Mouse (Mus musculus) naive thymus-derived CD4-positive, alpha-beta T cell, adult 2 months (primary cell): ENCODE measurements at regions not wholly inside any gene's neighbourhood (a gene's known extent, or its start where the extent isn't known, plus 50 kb on each side); places are given as distances from the start of the nearest gene placed in this dataset.

Experiments used
- DNase-seq: peaks from one replicate; pipeline ENCODE4 v3.0.0-alpha.2; 2011; ENCODE audit warnings: low read depth

DNA sequence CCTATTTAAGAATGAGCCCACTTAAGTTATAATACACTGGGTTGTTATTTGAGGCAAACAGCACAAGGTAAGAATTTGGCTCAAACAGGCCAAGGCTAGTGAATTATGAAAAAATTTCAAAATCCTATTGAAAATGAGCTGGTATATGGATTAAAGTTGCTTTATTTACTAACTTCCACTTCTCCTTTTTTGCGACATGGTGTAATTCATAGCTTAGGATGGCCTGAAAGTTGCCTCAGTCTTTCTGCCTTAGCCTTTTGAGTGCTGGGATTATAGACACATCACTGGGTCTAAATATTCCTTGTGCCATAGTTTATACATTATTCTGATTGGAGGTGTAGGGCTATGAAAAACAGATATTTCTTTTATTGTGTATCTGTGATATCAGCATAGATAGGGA lies 81.9 kb downstream of the Edem1 start:
- no peak for DNase-seq

DNA sequence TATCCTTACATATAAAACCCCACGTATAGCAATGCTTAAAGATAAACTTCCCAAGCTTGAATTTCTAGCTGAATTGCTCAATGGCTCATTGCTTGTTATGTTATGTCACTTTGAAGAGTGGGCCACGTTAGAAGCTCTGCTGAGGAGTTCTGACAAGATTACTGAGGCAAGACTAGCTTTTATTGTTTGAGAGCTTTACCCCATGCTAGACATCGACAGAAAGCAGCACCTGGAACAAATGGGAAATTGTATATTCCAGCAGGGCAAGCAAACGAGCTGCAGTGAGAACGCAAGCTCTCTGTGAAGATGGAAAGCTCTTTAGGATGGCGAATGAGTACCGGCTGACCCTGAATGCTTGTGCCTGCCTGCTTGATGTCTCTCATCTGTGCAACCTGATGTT lies 84.1 kb downstream of the Edem1 start:
- no peak for DNase-seq

DNA sequence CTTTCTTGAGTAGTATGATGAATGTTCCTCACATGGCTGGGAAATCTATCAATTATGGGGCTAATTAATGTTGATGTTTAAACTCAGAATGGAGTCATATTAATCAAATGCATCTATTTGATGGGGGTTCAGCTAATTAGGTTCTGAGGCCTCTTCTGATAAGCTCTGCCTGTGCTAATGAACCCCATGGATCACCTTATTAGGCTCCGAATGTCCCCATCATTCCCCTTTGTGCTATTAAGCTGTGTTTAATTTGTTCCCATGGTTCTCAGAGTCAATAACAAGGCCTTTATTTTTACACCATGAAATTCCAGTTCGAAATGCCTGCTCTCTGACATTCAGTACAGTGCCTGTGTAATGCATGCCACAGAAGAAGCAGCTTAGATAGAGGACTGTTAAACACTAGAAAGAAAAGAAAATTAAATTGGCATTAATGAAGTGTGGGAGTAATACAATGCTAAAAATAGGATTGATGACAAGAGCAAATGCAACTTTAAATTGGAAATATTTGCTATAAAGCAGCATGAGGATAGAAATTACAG lies 91.0 kb downstream of the Edem1 start:
- DNase-seq, result no peak

DNA sequence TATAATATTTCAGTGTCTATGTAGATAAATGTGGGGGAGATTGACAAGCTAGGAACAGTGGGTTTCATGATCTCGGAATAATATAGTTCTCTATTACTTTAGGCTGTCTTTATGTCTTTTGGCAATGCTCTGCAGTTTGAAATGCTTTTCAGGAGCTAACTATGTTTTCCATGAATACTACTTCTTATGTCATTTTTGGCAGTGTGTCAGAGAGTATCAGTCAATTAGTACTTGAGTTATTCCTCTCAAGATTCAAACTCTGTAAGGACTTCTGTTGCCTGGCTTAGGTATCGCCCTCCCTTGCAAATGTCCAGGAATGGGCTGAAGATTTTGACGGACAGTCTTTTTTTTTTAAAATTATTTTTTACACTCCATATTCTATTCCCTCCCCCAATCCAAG lies 92.7 kb downstream of the Edem1 start:
- DNase-seq, result no peak

DNA sequence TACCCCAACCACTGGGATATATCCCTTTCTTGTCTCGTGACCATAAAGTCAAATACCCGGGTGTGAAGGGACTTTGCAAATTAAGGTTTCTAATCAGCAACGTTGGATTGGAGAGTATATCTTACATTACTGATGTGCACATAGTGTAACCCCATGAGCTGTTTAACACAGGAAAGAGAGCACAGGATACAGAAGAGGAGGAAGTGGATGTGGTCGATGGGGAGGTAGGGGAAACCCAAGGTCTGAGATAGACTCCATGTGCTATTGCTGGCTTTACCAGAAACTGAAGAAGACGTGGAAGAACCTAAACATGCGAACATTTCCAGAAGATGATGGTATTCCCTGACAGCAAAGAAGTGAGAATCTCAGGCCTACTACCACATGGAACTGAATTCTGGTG lies 94.1 kb downstream of the Edem1 start:
- peak; percentile 68 for DNase-seq

DNA sequence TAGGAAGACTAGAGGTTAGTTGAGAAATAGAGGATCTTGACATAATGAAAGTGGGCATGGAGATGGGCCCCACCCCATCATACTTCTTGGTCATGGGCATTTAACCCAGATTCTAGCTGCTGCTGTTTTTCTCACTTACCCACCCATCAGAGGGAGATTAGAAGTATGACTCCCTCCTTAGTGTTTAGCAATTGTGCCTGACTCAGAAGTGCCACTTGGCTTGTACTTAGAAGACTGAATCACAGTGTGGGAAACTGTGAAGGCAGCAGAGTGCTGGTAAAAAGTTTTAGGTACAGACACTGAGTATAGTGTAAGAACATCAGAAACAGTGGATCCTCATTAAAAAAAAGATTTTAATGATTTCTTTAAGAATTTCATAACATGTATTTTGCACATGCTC lies 100.5 kb downstream of the Edem1 start:
- no peak for DNase-seq

DNA sequence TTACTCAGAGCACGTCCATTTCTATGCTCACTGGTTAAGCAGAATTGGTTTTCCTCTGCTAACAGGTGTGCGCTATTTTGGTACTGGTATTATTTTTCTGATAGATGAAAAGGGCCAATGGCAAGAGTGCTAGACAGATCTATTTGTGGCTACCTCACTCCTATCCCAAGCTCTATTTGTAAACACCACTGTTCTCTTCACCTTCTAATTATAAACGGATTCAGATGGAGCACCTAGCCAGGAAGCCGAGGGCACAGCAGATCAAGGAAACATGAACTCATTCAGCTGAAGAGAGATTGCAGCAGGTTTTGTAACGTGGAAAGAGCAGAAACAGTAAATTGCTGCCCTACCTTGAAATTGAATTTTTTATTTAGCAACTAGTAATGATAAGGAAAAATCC lies 110.2 kb downstream of the Edem1 start:
- no peak for DNase-seq

DNA sequence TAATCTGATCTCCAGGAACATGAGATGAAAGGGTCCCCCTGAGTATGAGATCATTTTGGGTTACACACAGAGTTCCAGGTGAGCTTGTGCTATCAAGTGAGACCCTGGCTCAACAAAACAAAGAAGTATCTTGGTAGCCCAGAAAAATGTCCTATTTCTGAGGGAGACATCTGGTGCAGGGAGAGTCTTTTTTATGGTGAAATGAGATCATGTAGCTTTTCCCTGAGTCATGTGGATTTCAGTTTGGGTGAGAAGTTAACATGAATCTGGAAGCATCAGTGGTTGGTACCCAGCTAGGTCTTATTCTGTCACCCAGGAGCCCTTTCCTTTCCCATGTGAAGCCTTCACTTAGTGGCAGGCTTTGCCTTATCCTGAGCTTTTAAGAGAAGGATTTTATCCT lies 113.8 kb downstream of the Edem1 start:
- DNase-seq, result no peak

DNA sequence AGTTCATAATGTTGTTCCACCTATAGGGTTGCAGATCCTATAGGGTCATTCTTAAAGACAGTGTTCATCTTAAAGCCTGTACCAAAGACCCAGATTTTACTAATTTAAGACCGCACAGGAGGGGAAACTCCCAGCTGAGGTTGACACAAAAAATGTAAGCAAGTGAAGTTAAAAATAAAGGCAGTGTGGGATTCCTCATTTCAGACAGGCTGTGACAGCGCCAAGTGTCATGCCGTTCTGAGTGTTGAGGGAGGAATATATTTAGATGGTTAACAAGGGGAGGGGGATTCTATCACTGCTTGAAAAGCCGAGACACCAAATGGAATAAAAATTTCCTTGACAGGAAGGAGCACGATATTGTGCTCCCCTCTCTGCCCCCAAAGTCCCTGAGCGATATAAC lies 123.9 kb downstream of the Edem1 start:
- no peak for DNase-seq

DNA sequence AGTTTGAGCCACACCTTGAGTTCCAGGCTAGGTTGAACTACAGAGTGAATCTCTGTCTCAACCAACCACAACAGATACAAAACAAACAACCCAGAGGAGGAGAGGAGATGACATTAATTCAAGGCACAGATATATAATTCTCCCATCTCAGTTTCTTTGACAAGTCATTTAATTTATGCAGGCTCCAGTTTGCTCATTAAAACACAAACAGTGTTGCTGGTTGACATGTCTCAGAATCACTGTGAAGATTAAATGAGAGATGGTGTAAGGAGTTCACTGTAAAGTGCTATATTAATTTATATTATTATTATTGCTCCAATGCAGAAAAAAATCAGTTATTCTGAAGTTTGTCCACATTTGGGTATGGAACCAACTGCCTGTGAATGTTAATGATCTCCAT lies 134.4 kb downstream of the Edem1 start:
- DNase-seq, result no peak

DNA sequence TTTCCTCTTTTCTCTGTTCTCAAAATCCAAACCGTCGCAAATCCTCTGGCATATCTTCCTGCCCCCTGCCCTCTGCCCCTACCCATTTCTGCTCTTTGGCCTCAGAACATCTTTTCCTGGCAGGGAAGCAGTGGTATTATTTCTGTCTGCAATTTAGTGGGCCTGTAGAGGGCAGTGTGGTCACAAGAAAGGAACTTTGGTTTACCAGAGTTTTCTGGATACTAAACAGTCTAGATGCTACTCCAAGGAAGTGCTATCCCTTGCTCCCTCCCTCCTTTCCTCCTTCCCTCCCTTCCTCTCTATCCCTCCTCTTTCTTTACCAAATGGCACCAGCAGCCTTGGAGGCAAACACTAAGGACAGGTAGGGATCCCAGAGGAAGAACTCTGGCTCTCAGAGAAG lies 134.9 kb downstream of the Edem1 start:
- peak; percentile 22 for DNase-seq

DNA sequence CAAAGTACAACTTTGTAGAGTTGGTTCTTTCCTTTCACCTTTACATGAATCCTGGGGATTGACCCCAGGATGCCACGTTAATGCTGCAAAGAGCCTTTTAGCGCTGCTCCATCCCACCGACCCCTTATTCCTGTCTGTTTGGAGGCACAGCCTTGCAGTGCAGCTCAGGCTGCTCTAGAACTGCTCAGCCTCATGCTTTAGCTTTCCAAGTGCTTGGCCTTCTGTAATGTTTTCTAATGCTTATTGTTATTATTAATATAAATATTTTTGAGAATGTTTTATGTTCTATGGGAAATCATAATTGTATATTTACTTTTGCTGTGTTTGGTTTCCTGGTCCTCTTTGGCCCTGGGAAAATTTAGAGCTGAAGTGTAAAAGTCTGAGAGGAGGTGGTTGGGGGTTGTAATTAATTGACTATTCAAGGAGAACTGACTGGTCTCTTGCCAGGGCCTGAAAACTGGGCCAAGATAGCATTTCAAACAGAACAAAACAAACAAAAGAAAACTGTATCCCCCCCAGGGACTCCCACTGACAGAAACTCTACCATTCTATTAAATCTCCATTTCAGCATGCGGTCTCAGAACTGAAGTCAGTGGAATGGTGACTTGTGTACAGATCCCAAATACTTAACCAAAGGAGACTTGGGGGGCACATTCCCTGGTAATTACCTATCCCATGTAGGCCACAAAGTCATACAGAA lies 141.2 kb downstream of the Edem1 start:
- DNase-seq, result no peak

DNA sequence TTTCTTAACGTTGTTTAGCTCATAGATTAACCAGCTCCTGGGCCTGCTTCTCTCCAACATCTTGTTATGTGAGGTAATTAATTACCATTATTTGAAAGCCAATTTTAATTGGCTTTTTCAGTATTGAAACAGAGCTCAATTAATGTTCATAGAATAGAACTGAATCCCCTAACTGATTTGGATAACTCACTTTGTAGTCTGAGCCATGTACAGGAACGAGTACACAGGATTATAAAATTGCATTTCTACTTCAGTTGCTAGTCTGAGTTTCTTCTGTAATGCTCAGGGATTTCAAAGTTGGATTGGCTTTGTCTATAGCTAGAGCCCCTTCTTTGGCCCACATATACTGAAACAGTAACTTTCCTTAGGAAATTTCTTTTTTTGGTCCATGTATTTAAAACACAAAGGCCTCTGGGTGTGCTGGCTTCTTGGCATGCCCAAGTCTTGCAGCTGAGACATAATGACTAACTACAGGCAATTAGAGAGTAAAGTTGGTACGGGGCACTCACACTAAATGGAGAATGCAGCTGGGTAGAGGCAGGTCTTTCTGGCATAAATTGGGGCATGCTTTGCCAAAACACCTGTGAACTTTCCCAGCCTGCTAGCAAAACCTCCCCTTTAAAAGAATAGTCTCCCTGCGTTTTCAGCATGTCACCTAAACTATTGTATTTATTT lies 143.1 kb downstream of the Edem1 start:
- DNase-seq, result no peak

DNA sequence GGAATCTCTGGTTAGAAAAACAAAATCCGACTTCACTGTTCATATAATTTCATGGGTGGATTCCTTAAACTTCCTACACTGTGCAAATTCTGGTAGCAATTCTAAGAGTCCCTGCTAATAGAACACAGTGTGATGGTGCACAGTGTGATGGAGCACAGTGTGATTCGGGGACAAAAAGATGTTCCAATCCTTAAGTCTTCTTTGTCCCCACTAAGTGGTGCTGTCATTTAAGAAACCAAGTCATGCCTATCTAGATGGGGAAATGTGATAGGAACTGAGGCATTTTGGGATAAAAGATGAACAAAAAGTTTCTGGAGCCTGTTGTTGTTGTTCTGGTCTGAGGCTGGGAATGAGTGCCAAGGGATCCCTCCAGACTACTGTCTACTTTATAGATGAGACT lies 145.3 kb downstream of the Edem1 start:
- no peak for DNase-seq

DNA sequence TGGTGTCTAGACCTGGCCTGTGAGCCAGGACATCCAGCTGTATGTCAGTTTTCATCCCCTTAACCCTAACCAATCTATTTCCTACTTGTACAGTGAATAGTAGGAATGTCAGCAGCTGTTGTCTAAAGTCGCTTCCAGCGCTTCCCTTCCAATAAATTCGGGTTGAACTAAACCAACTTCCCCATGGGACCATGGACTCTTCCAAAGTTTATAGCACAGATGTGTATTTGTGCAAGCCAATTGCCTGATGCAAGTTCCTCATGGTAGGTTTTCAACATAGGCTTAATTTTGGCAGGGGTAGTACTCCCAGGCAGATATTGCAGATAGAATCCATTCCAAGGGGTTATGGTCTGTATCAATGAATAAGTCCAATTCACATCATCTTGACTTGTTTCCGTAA lies 161.1 kb downstream of the Edem1 start:
- no peak for DNase-seq

DNA sequence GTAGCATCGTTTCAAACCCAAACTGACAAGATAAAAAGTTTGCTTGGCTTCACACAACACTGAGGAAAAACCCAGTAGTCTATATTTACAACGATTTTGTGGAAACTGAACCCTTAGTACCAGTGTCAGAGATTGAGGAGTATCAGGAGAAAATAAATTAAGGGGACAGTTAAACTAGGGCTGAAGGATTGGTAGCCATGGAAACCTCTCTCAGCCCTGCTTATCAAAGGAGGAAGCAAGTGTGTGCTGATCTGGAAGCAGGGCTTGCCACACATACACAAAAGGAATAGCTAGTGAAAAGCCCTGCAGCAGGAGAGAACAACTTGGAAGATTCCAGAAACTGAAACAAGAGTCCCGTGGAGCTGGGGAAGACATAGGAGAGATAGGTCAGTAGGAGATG lies 165.3 kb downstream of the Edem1 start:
- no peak for DNase-seq

DNA sequence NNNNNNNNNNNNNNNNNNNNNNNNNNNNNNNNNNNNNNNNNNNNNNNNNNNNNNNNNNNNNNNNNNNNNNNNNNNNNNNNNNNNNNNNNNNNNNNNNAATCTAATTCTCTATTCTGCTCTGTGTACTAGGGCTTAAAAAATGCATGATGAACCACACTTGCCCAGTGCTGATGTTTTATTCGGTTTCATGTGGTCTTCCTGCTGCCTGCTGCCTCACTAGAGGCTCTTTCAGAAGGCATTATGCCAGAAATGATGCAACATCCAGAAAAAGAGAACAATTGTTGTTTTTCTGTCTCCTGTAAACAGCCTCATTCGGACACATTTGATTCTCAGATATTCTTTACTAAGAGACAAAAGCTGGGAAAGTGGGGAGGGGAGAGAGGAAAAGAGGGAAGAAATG lies 176.0 kb downstream of the Edem1 start:
- no peak for DNase-seq

DNA sequence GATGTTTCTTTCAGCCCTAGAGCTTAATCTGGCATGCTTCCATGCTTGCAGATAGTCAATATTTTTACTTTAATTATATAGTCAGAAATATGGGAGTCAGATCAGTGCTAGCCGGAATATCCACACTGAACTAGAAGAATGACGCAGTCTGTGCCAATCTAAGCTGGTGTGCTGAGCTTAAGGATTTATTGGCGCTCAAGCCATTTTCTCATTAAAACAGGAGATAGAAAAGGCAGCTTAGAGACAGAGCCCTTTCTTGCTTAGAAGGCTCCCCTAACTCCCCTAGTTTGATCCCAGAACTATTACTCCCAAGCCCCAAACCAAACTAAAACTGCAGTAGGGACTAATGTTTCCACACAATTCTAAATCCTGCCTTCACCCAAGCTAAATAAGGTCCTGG lies 180.9 kb downstream of the Edem1 start:
- DNase-seq, result no peak

DNA sequence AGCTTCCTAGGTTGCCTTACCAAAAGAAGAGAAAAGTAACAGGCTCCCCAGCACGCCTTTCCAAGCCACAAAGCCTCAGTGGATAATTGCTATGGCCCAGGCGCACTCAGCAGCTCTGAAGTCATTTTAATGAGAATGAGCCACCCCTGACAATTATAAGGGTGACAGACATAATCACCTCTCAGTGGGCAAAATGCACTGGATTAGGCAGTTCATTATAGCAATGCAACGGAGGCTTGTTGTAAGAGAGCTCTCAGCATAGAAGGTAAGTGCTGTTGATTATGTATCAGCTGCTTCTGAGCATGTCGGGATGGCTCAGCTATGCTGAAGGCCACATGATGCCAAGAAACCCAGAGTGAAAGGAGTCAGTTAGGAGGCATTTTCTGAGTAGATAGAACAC lies 181.4 kb downstream of the Edem1 start:
- no peak for DNase-seq

DNA sequence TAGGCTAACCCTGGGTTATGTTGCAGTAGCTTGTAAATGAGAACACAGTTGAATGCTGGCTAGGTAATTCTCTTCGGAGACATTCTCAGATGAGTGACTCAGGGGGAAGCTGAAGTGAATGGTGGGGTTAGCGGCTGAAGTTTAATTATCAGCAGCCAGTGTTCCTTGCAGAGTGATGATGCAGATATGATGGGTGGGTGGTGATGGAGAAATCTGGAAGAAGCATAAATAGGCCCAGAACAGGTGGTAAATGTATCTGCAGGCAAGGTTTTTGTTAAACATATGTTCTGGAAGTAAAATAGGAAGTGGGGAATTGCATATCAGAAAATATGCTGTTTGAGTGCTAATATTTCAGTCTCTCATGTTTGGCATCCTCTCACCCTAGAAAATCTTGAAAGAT lies 191.3 kb downstream of the Edem1 start:
- no peak for DNase-seq
